Mouse (Mus musculus) lung, adult 2 months (tissue): ENCODE data around the gene S100pbp. TPM values are rescaled to one million over a fixed set of nuclear protein-coding genes. Genes with fewer than 3 reads are reported as not detected.
A peak's percentile ranks its signal among the peaks of the same experiment; 100 is the strongest.

ENCODE experiments used
- DNase-seq: peaks from one replicate; pipeline ENCODE4 v3.0.0; 2022
- H3K4me1 ChIP-seq: fragments of 200-500 bp; 2 replicates; pipeline ENCODE4 v1.6.1; 2011; ENCODE audit warnings: low read length; ENCODE audit not compliant: control insufficient read depth, insufficient read depth
- H3K4me3 ChIP-seq: fragments of 200-500 bp; replicated peaks from 2 replicates; pipeline ENCODE3; 2011; ENCODE audit warnings: low read depth, mild to moderate bottlenecking, control low read depth, low read length; ENCODE audit errors: extremely low read depth
- CTCF ChIP-seq: fragments of 200-500 bp; IDR thresholded peaks from 2 replicates; pipeline ENCODE4 v1.5.1; 2011; ENCODE audit warnings: mild to moderate bottlenecking, low read length, control low read depth; ENCODE audit not compliant: insufficient read depth
- POLR2A ChIP-seq: fragments of 200-500 bp; IDR thresholded peaks from 2 replicates; pipeline ENCODE4 v1.6.1; 2011; ENCODE audit warnings: low read depth, mild to moderate bottlenecking, control low read depth, low read length, borderline replicate concordance; ENCODE audit errors: extremely low read depth
- WGBS: fragments of 180-500 bp; shearing (Covaris S2); methylation state at CpG from one replicate; pipeline ENCODE4 v1.1.7; 2018; 5-methylcytosine and 5-hydroxymethylcytosine counted together
- polyA plus RNA-seq: library from polyadenylated mRNA; depleted of rRNA; stranded (reverse); fragments of >200 nt; gene quantifications from 2 replicates; pipeline ENCODE4 v1.2.3, GENCODE M21; 2012; rRNA removed

Gene S100pbp
- polyA plus RNA-seq, 1 experiment: 10.5 TPM

- 42% methylated on average over 13 of the region's 13 CpGs for WGBS
- H3K4me1 ChIP-seq: no peaks in the 10 kb centered on the region
- TF ChIP-seq POLR2A (no peak), CTCF (no peak)
- DNase-seq: no peak
- H3K4me3 ChIP-seq: no peak overlapping the region
Measured at GRCm38 (mm10) chr4:129112231-129112630, 77.3 kb downstream of the S100pbp start.

GRCm38 (mm10) chr4:129111350-129111749 lies 78.2 kb downstream of the S100pbp start:
- Histone ChIP-seq H3K4me1 (no peaks in the 10 kb centered on the region), H3K4me3 (no peak overlapping the region)
- WGBS: 52% methylated on average over 11 of the region's 11 CpGs
- TF ChIP-seq CTCF: no peak
- TF ChIP-seq POLR2A: no peak
- no peak for DNase-seq

- 86% methylated on average over 6 of the region's 6 CpGs for WGBS
- H3K4me1 ChIP-seq: no peaks in the 10 kb centered on the region
- no peak for DNase-seq
- no peak overlapping the region for H3K4me3 ChIP-seq
- TF ChIP-seq CTCF: no peak
- TF ChIP-seq POLR2A: no peak
Measured at GRCm38 (mm10) chr4:129110804-129111203, 78.7 kb downstream of the S100pbp start.

GRCm38 (mm10) chr4:129108624-129109023 lies 80.9 kb downstream of the S100pbp start:
- no peak for DNase-seq
- TF ChIP-seq POLR2A (no peak), CTCF (no peak)
- H3K4me3 ChIP-seq: no peak overlapping the region
- H3K4me1 ChIP-seq: no peaks in the 10 kb centered on the region
- WGBS: 84% methylated on average over 7 of the region's 7 CpGs

- DNase-seq: no peak
- WGBS: 54% methylated on average over 10 of the region's 10 CpGs
- TF ChIP-seq CTCF (no peak), POLR2A (no peak)
- no peak overlapping the region for H3K4me3 ChIP-seq
- H3K4me1 ChIP-seq: no peaks in the 10 kb centered on the region
Measured at GRCm38 (mm10) chr4:129107348-129107899, 82.1 kb downstream of the S100pbp start.

GRCm38 (mm10) chr4:129106073-129106472 lies 83.5 kb downstream of the S100pbp start:
- TF ChIP-seq CTCF: no peak
- no peak for TF ChIP-seq POLR2A
- Histone ChIP-seq H3K4me3 (no peak overlapping the region), H3K4me1 (no peaks in the 10 kb centered on the region)
- no peak for DNase-seq
- 29% methylated on average over 9 of the region's 9 CpGs for WGBS

GRCm38 (mm10) chr4:129105356-129105755 lies 84.2 kb downstream of the S100pbp start, which contains the start of gene Tmem54:
TSS of gene Tmem54 (plus strand) at chr4:129105548.
- 4% methylated on average over 40 of the region's 40 CpGs for WGBS
- H3K4me1 ChIP-seq: no peaks in the 10 kb centered on the region
- H3K4me3 ChIP-seq: no peak within 1 kb of the TSS
- DNase-seq: peak; percentile 39
- TF ChIP-seq CTCF (no peak), POLR2A (no peak)

GRCm38 (mm10) chr4:129102133-129102829 lies 87.2 kb downstream of the S100pbp start:
- 62% methylated on average over 14 of the region's 14 CpGs for WGBS
- DNase-seq: no peak
- TF ChIP-seq POLR2A (no peak), CTCF (no peak)
- Histone ChIP-seq H3K4me3 (no peak overlapping the region), H3K4me1 (no peaks in the 10 kb centered on the region)

Other genes starting within 250 kb of the S100pbp start
- gene Azin2, start 227.3 kb downstream of the S100pbp start, polyA plus RNA-seq: 46.2 and 49.4 TPM in 2 replicates
- gene Ak2, start 197.8 kb downstream of the S100pbp start, polyA plus RNA-seq: 22.6 and 24.2 TPM in 2 replicates
- 51.1 and 70.7 TPM in 2 replicates for gene Rnf19b, start 131.5 kb downstream of the S100pbp start, polyA plus RNA-seq
- gene Tmem54, start 84.2 kb downstream of the S100pbp start, polyA plus RNA-seq: 5.8 and 39.0 TPM in 2 replicates
- 0.23 TPM in 1 of 2 replicates, not detected in the other for gene Hpca, start 67.7 kb downstream of the S100pbp start, polyA plus RNA-seq
- 4.5 and 5.5 TPM in 2 replicates for gene Fndc5, start 52.7 kb downstream of the S100pbp start, polyA plus RNA-seq
- 9.0 and 15.4 TPM in 2 replicates for gene Yars, start within 50 bp of the S100pbp start, polyA plus RNA-seq
- 47.1 and 50.1 TPM in 2 replicates for gene C77080, start 71.7 kb upstream of the S100pbp start, polyA plus RNA-seq
- 2.8 TPM in 2 replicates for gene Sync, start 97.9 kb upstream of the S100pbp start, polyA plus RNA-seq
- gene Rbbp4, start 145.6 kb upstream of the S100pbp start, polyA plus RNA-seq: 16.7 and 23.5 TPM in 2 replicates
- 5.8 and 11.3 TPM in 2 replicates for gene Zbtb8os, start 146.0 kb upstream of the S100pbp start, polyA plus RNA-seq
- gene Zbtb8a, start 188.4 kb upstream of the S100pbp start, polyA plus RNA-seq: 8.8 and 13.9 TPM in 2 replicates